Mouse (Mus musculus): ENCODE results near the gene Clec5a.
"Not testable (repeated sequence)": the region's sequence is repeated elsewhere in the genome, so short reads cannot be mapped to it uniquely, and the experiment has no call there.

Gene Clec5a

DNA sequence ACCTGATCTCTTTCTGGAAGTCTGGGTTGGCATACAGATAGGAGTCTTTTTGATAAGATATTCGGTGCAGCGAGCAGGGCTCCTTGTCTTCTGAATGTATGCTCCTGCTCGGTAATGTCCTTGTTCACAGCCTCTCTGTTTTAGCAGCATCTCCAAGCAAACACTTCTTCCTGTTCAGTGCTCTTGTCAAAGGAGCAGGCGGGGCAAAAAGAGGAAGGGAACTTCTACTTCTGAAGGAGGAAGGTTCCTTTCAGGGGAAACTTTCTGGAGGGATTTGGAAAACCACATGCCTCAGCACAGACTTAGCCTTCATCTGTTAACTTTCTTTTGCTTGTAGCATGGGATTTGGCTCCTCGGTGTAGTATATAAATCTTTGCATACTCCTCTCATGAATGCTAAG is at the start of gene Clec5a:
Gene Clec5a (minus strand): TSS at position 177 of the 400 bp plus-strand sequence.
- DNase-seq (ENCODE audit: extremely low read depth, low read depth, low spot score): no peak

DNA sequence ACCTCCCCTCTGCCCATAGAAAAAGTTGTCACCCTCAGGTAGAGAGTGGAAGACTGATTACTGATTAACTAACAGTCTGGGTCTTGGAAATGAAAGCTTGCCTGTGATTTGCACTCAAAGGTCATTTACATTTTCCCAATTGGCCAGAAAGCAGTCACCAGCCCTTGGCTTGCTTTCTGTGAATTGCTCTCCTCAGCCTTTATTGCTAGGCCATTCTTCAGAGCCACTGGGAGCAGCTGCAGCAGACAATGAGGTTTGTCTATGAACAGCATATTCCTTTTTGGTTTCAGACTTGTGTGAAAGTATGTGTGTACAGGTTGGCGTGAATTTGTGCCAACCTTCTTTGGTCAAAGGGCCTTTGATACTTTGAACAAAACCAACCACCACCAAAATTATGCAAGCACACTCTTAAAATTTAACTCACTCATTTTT is 49.0 kb upstream of the Clec5a start:
- no peak for DNase-seq (ENCODE audit: extremely low read depth, low read depth, low spot score)

- DNase-seq (ENCODE audit: extremely low read depth, low read depth, low spot score): no peak
Measured at GRCm38 (mm10) chr6:40628406-40629000, 42.9 kb upstream of the Clec5a start, which contains the start of gene Mgam. Mgam (plus strand) TSS chr6:40628831.

DNA sequence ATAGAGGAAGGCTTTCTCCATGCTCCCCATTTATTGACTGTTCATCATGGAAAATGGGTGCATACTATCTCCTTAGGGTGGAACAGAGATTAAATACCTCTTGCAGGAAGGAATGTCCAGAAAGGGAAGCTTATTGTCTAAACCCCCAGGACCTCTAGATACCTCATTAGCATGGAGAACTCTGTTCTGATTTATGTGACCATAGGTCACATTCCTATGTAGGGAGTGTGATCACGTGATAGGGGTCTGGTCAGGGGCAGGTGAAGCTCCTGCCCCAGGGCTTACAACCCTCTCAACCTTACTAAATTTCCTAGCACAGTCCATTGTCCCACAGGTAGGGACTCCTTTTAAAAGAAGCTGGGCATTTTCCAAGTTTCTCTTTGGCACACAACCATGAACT is 40.5 kb upstream of the Clec5a start:
- DNase-seq (ENCODE audit: extremely low read depth, low read depth, low spot score): no peak

- no peak for DNase-seq (ENCODE audit: extremely low read depth, low read depth, low spot score)
Measured at GRCm38 (mm10) chr6:40617965-40618364, 32.3 kb upstream of the Clec5a start.

DNA sequence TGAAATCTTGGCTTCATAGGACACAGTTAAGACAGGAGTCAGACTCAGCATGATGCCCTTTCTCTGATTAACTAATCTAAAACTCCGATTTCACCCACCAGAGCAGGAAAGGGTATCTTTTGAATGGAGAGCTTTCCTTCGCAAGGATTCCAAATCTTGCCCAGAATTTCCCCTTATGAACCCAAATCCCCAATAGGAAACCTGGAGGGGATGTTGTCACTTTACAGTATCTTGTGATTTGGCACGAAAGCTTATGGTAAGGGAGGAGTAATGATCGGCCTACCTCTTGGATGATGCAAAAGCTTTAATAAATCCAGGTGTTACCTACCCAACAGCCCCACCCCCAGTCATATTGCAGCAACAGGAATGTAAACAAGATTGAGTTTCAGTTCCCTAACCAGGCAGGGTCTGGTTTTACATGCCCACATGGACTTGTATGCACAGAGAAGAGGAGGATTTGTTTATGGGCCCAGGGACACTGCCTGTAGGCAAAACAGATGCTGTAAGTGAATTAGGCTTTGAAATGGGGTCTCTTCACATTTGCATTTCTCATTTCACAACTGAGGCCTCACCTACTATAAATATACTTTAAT is 27.7 kb upstream of the Clec5a start, which contains the start of gene Tas2r138:
Gene Tas2r138 (minus strand): TSS at position 51 of the 593 bp plus-strand sequence.
- DNase-seq (ENCODE audit: extremely low read depth, low read depth, low spot score): no peak

GRCm38 (mm10) chr6:40610244-40610643 is 24.6 kb upstream of the Clec5a start:
- DNase-seq (ENCODE audit: extremely low read depth, low read depth, low spot score): no peak

GRCm38 (mm10) chr6:40607431-40607830 is 21.8 kb upstream of the Clec5a start:
- no peak for DNase-seq (ENCODE audit: extremely low read depth, low read depth, low spot score)

GRCm38 (mm10) chr6:40598546-40598945 is 12.9 kb upstream of the Clec5a start:
- not testable (repeated sequence) for DNase-seq (ENCODE audit: extremely low read depth, low read depth, low spot score)

DNA sequence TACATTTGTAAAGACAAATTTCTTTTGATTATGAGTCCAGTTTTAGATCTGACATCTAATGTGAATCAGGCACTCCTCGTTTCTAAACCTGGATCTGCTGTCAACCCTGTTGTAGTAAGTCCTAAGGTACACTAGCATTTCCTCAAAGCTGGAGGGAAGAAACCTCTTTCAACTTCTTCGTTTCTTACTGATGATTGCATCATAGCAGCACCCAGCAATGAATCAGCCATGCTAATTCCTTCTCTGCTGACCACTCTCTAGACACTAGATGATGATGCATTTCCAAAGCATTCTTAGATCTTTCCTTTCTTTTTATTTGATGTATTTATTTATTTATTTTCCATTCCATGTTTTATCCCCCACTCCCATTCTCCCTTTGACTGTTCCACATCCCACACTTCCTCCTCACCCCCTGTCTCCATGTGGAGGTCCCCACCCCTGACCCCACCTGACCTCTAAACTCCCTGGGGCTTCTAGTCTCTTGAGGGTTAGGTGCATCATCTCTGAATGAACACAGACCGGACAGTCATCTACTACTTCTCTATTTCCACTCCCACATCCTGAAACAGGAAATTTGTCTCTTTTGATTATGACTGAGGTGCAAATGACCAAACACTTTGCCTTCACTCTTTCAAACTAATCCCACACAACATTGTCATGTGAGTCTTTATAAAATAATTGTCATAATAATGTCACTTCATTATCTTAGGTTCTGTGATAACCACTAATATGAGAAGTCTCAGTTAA is 9.4 kb upstream of the Clec5a start:
- no peak for DNase-seq (ENCODE audit: extremely low read depth, low read depth, low spot score)

DNA sequence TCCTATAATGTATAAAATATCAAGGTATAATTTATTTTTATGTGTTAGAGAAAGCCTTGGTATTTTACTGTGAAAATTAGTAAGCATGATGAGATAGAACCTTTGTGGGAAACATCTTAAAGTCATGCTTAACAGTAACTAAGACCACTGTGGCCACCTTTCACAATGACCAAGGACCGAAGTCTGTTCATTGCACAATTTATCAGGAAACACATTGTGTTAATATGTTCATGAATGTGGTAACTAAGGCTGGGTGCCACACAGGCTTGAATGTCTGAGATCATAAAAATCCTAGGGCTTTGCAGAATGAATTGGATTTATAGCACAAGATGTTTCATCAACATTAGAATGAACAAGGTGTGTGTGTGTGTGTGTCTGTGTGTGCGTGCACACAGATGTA is 2.7 kb upstream of the Clec5a start:
- no peak for DNase-seq (ENCODE audit: extremely low read depth, low read depth, low spot score)

DNA sequence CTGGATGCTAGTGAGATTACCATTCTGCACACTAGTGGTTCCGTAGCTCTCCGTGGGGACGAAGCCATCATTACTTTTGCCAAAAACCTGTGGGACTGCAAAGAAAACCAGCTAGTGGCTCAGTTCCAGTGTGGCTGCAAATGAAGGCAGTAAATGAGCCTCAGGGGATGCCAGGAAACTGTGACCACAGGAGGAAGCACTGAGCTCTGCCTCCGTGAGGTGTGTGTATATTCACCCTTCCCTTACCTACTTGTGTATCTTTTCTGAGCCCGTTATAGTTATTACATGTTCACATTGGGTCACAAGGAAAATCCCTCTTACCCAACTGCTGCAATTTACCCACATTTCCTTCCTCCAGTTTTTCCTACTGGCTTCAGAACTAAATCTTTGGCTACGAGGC is 1.3 kb downstream of the Clec5a start:
- DNase-seq (ENCODE audit: extremely low read depth, low read depth, low spot score): no peak

DNA sequence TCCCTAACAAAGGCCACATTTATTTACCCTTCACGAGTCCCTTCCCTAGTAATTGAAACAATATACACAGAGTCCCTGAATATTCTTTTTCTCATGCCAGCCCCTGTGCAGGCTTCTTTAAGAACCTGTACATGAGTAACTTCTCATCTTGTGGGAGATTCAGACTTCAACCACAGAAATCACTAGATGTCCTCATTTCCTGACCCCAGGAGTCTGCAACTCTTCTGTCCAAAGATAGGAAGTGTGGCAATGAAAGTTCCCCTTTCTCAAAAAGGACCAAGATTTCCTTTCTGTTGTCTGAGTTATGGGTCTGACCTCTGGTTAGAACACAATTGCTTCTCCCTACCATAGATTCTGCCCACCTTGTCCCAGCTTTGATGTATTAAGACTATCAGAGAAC is 9.3 kb downstream of the Clec5a start:
- DNase-seq (ENCODE audit: extremely low read depth, low read depth, low spot score): no peak

DNA sequence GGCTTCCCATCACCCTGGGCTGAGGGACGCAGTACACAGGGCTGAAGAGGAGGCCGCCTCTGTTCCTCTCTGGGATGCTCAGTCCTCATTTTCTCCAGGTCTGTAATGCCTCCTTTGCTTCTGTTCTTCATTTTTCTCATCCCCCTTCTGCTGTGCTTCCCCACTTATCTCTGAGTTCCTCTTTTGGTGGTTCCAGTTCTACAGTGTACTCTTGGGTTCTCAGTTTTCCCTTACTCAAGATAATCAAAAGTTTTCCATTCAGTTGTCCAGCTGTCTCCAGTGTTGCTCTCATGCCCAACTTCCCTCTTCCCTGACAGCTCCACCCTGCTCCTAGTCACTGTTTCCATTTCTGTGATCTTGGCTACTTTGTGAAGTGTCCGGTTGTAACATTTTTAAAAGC is 12.0 kb downstream of the Clec5a start:
- no peak for DNase-seq (ENCODE audit: extremely low read depth, low read depth, low spot score)

DNA sequence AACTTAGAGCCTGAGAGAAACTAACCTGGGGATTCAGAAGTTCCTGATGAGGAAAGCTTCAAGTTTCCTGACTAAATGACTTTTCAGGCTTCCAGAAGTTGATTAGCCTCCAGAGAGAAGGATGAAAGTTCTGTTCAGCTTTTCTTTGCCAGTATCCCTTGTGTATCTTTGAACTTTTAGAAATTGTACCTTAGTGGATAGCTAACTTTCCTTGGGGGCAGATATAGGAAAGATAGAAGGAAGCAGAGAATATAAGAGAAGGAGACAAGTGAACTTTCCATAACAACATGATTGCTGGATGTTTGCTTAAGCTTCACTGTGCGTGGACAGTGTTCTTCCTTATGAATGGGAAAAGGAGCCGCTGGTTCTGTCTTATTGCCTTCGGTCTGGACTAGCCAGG is 16.4 kb downstream of the Clec5a start, which contains the start of gene Olfr460:
Gene Olfr460 (plus strand): TSS at position 301 of the 400 bp plus-strand sequence.
- no peak for DNase-seq (ENCODE audit: extremely low read depth, low read depth, low spot score)

DNA sequence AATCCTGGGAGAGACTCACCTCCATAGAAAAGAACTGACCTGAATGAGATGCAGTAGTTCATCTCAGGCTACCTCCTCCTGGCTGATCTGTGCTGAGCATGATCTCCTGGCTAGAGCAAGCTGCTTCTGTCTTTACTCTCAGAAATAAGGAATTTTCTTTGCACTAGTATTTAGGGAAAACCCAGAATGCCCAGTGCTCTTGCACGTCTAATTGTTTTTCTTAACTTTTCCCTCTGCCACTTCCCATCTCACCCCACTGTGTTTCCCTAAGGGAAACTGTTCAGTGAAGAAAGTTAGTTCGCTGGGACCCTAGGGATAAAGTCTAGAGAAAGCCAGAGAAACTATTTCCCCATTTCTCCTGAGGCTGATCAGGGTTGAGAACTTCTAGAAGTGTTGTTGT is 30.7 kb downstream of the Clec5a start, which contains the start of gene Olfr461:
Gene Olfr461 (minus strand): TSS at position 101 of the 400 bp plus-strand sequence.
- no peak for DNase-seq (ENCODE audit: extremely low read depth, low read depth, low spot score)

GRCm38 (mm10) chr6:40544690-40545089 is 40.9 kb downstream of the Clec5a start:
- no peak for DNase-seq (ENCODE audit: extremely low read depth, low read depth, low spot score)
